Mouse (Mus musculus): ENCODE measurements around the gene Kazald1. TPM values are rescaled to one million over a fixed set of nuclear protein-coding genes. Genes with fewer than 3 reads are reported as not detected.

The Kazald1 gene
- polyA plus RNA-seq, 1 experiment: 0.50 TPM

DNA sequence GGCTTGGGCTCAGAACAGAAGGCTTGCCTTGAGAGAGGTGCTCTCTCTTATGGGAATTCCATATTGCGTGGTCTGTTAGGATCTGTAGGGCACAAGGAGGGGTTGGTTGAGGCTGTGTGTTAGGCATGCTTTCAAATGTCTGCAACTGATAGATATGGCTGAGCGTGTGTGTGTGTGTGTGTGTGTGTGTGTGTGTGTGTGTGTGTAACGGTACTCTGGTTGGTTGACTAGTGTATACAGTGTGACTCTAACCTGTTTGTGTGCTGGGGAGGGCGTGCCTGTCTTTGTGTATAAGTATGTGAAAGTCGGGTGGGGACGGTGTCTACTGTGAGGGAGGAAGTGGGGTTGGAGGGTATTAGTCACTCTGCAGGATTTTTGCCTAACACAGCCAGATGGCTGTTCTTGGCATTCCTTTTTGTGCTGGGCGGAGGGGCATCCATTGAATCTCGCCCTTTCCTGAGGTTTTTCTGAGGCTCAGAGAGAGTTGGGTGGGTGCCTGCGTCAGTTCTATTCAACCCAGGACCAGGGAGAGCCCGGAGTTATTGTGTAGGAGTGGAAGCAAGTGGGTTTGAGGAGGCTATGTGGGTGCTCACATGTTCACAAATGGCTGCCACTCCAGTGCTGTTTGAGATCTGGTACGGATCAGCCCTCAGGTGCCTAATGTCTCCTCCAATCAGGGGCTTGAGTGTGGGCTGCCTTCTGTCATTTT lies 27.0 kb upstream of the Kazald1 start:
- Histone ChIP-seq H3K4me1 (ENCODE audit: control insufficient read depth, insufficient read depth, low read length) (peaks cover 19% of the 10 kb centered on the region), H3K4me3 (ENCODE audit: insufficient read depth, low read length) (peak overlapping the region; percentile 67), H3K27ac (ENCODE audit: insufficient read depth, low read depth, low read length) (peak overlapping the region; percentile 75)
- TF ChIP-seq CTCF (IDR thresholded peaks at IDR 0.05; ENCODE audit: low read depth, low read length) (no peak), POLR2A (IDR thresholded peaks at IDR 0.05; ENCODE audit: borderline replicate concordance, low read depth, low read length) (no peak)

- Histone ChIP-seq H3K4me1 (ENCODE audit: control insufficient read depth, insufficient read depth, low read length) (peaks cover 19% of the 10 kb centered on the region), H3K4me3 (ENCODE audit: insufficient read depth, low read length) (peak overlapping the region; percentile 67), H3K27ac (ENCODE audit: insufficient read depth, low read depth, low read length) (peak overlapping the region; percentile 75)
- TF ChIP-seq POLR2A (IDR thresholded peaks at IDR 0.05; ENCODE audit: borderline replicate concordance, low read depth, low read length): no peak
- TF ChIP-seq CTCF (IDR thresholded peaks at IDR 0.05; ENCODE audit: low read depth, low read length): no peak
These were observed 26.2 kb upstream of the Kazald1 start for GRCm38 (mm10) chr19:45048644-45049365.

- TF ChIP-seq CTCF (IDR thresholded peaks at IDR 0.05; ENCODE audit: low read depth, low read length) (no peak), POLR2A (IDR thresholded peaks at IDR 0.05; ENCODE audit: borderline replicate concordance, low read depth, low read length) (no peak)
- peaks cover 20% of the 10 kb centered on the region for H3K4me1 ChIP-seq (ENCODE audit: control insufficient read depth, insufficient read depth, low read length)
- H3K27ac ChIP-seq (ENCODE audit: insufficient read depth, low read depth, low read length): no peak overlapping the region
- no peak overlapping the region for H3K4me3 ChIP-seq (ENCODE audit: insufficient read depth, low read length)
These were observed 25.5 kb upstream of the Kazald1 start for GRCm38 (mm10) chr19:45049523-45049922.

DNA sequence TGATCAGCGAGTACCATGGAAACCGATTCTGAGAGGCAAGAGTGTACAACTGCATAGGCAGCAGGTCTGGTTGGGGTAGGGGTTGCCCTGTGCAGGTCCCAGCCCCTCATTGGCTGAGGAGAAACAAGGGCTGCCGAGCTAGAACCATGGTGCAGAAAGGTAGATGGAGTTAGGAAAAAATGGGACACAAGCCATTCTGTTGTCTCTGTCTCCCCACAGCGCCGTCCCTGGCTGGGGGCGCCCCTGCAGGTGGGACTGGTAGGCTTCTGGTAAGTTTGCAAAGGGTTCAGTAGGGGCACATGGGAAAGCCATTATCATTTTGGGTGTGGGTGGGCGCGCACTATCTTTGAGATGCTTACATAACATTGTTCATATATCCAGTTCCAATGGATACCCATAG lies 21.6 kb upstream of the Kazald1 start:
- H3K27ac ChIP-seq (ENCODE audit: insufficient read depth, low read depth, low read length): no peak overlapping the region
- no peak overlapping the region for H3K4me3 ChIP-seq (ENCODE audit: insufficient read depth, low read length)
- TF ChIP-seq CTCF (IDR thresholded peaks at IDR 0.05; ENCODE audit: low read depth, low read length): no peak
- no peak for TF ChIP-seq POLR2A (IDR thresholded peaks at IDR 0.05; ENCODE audit: borderline replicate concordance, low read depth, low read length)
- H3K4me1 ChIP-seq (ENCODE audit: control insufficient read depth, insufficient read depth, low read length): peaks cover 37% of the 10 kb centered on the region

- H3K4me3 ChIP-seq (ENCODE audit: insufficient read depth, low read length): no peak overlapping the region
- TF ChIP-seq POLR2A (IDR thresholded peaks at IDR 0.05; ENCODE audit: borderline replicate concordance, low read depth, low read length): no peak
- no peak for TF ChIP-seq CTCF (IDR thresholded peaks at IDR 0.05; ENCODE audit: low read depth, low read length)
- peaks cover 28% of the 10 kb centered on the region for H3K4me1 ChIP-seq (ENCODE audit: control insufficient read depth, insufficient read depth, low read length)
- no peak overlapping the region for H3K27ac ChIP-seq (ENCODE audit: insufficient read depth, low read depth, low read length)
These were observed 19.9 kb upstream of the Kazald1 start for GRCm38 (mm10) chr19:45054892-45055690.

DNA sequence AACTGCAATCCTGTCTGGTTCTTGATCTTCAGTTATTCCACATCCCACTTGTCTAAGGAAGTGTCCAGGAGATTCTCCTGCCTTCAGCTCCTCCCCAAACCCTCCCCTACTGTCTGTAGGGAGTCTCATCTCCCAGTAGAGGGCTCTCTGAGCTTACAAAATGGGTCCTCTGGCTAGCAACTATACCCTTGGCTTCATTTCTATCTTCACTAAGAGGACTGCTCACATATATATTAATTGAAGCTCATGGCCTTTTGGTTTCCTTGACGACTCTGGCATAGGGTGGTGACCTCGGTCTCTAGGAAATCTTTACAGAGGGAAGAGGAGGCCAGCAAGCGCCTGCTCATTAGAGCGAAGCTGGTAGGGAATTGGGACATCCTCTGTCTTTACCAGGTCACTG lies 18.7 kb upstream of the Kazald1 start:
- H3K4me1 ChIP-seq (ENCODE audit: control insufficient read depth, insufficient read depth, low read length): peaks cover 33% of the 10 kb centered on the region
- no peak overlapping the region for H3K4me3 ChIP-seq (ENCODE audit: insufficient read depth, low read length)
- no peak overlapping the region for H3K27ac ChIP-seq (ENCODE audit: insufficient read depth, low read depth, low read length)
- TF ChIP-seq POLR2A (IDR thresholded peaks at IDR 0.05; ENCODE audit: borderline replicate concordance, low read depth, low read length): no peak
- no peak for TF ChIP-seq CTCF (IDR thresholded peaks at IDR 0.05; ENCODE audit: low read depth, low read length)

- no peak overlapping the region for H3K4me3 ChIP-seq (ENCODE audit: insufficient read depth, low read length)
- TF ChIP-seq POLR2A (IDR thresholded peaks at IDR 0.05; ENCODE audit: borderline replicate concordance, low read depth, low read length): no peak
- no peak for TF ChIP-seq CTCF (IDR thresholded peaks at IDR 0.05; ENCODE audit: low read depth, low read length)
- peaks cover 33% of the 10 kb centered on the region for H3K4me1 ChIP-seq (ENCODE audit: control insufficient read depth, insufficient read depth, low read length)
- H3K27ac ChIP-seq (ENCODE audit: insufficient read depth, low read depth, low read length): no peak overlapping the region
These were observed 17.9 kb upstream of the Kazald1 start for GRCm38 (mm10) chr19:45056908-45057698.

DNA sequence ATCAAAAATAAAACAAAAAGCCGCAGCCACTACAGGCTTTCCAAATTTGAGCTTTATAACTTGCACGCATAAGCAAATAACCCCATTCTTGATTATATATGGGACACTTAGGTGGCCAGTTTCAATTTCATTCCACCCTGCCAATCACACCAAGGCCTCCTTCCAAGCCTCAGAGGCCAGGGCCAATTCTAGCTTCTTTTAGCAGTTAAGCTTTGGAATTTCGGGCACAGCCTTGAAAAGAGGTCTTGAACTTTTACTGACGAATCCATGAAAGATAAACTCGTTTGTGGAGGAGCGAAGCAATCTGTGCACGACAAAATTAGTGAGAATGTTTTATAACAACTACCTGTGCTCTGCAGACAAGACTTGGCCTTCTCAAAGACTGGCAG lies 17.3 kb upstream of the Kazald1 start:
- H3K4me3 ChIP-seq (ENCODE audit: insufficient read depth, low read length): peak overlapping the region; percentile 82
- peaks cover 33% of the 10 kb centered on the region for H3K4me1 ChIP-seq (ENCODE audit: control insufficient read depth, insufficient read depth, low read length)
- H3K27ac ChIP-seq (ENCODE audit: insufficient read depth, low read depth, low read length): peak overlapping the region; percentile 78
- TF ChIP-seq POLR2A (IDR thresholded peaks at IDR 0.05; ENCODE audit: borderline replicate concordance, low read depth, low read length) (no peak), CTCF (IDR thresholded peaks at IDR 0.05; ENCODE audit: low read depth, low read length) (no peak)
